Mouse (Mus musculus): ENCODE measurements at regions not wholly inside any gene's neighbourhood (a gene's known extent, or its start where the extent isn't known, plus 50 kb on each side); places are given as distances from the start of the nearest gene placed in this dataset.

GRCm38 (mm10) chr4:153603056-153603840 lies 120.6 kb upstream of the Ajap1 start:
- Histone ChIP-seq H3K9ac (ENCODE audit: low read depth, low read length) (no peak overlapping the region), H3K27me3 (replicated peaks; ENCODE audit: control insufficient read depth, insufficient read depth, low read length) (no peaks in the 10 kb centered on the region), H3K4me1 (ENCODE audit: control insufficient read depth, insufficient read depth, low read length) (no peaks in the 10 kb centered on the region), H3K4me2 (ENCODE audit: low read depth, low read length) (no peak overlapping the region), H3K27ac (replicated peaks; ENCODE audit: low read depth, low read length) (no peak overlapping the region), H3K36me3 (ENCODE audit: control insufficient read depth, insufficient read depth, low read length) (no peaks in the 10 kb centered on the region), H3K9me3 (ENCODE audit: control insufficient read depth, low read length) (no peaks in the 10 kb centered on the region), H3K4me3 (ENCODE audit: low read depth, low read length) (no peak overlapping the region)
- DNase-seq (ENCODE audit: low spot score) (peak; percentile 11), ATAC-seq (ENCODE audit: low read depth) (peak; percentile 50; the same call in 1 of the 2 replicates)
- WGBS: 79% methylated on average over 11 of the region's 11 CpGs

- 83% methylated on average over 7 of the region's 7 CpGs for WGBS
- H3K9me3 ChIP-seq (ENCODE audit: control insufficient read depth, low read length): no peaks in the 10 kb centered on the region
- ATAC-seq (ENCODE audit: low read depth): no peak
These were observed 121.3 kb upstream of the Ajap1 start for GRCm38 (mm10) chr4:153603936-153604335.

GRCm38 (mm10) chr4:153604695-153605485 lies 122.3 kb upstream of the Ajap1 start:
- no peak overlapping the region for H3K4me3 ChIP-seq (ENCODE audit: low read depth, low read length)
- ATAC-seq (ENCODE audit: low read depth) (0 out of 2 replicates have a peak, but pooled peaks have one; percentile 26), DNase-seq (ENCODE audit: low spot score) (no peak)
- H3K27ac ChIP-seq (replicated peaks; ENCODE audit: low read depth, low read length): no peak overlapping the region
- WGBS: 89% methylated on average over 16 of the region's 16 CpGs
- H3K4me1 ChIP-seq (ENCODE audit: control insufficient read depth, insufficient read depth, low read length): no peaks in the 10 kb centered on the region
- no peaks in the 10 kb centered on the region for H3K9me3 ChIP-seq (ENCODE audit: control insufficient read depth, low read length)
- no peaks in the 10 kb centered on the region for H3K36me3 ChIP-seq (ENCODE audit: control insufficient read depth, insufficient read depth, low read length)
- no peaks in the 10 kb centered on the region for H3K27me3 ChIP-seq (replicated peaks; ENCODE audit: control insufficient read depth, insufficient read depth, low read length)
- H3K4me2 ChIP-seq (ENCODE audit: low read depth, low read length): no peak overlapping the region
- no peak overlapping the region for H3K9ac ChIP-seq (ENCODE audit: low read depth, low read length)

More at GRCm38 (mm10) chr4:153603936-153604335, 121.3 kb upstream of the Ajap1 start:
- Histone ChIP-seq H3K27ac (replicated peaks; ENCODE audit: low read depth, low read length) (no peak overlapping the region), H3K9ac (ENCODE audit: low read depth, low read length) (no peak overlapping the region), H3K36me3 (ENCODE audit: control insufficient read depth, insufficient read depth, low read length) (no peaks in the 10 kb centered on the region), H3K4me3 (ENCODE audit: low read depth, low read length) (no peak overlapping the region), H3K4me1 (ENCODE audit: control insufficient read depth, insufficient read depth, low read length) (no peaks in the 10 kb centered on the region), H3K4me2 (ENCODE audit: low read depth, low read length) (no peak overlapping the region), H3K27me3 (replicated peaks; ENCODE audit: control insufficient read depth, insufficient read depth, low read length) (no peaks in the 10 kb centered on the region)
- DNase-seq (ENCODE audit: low spot score): peak; percentile 7

DNA sequence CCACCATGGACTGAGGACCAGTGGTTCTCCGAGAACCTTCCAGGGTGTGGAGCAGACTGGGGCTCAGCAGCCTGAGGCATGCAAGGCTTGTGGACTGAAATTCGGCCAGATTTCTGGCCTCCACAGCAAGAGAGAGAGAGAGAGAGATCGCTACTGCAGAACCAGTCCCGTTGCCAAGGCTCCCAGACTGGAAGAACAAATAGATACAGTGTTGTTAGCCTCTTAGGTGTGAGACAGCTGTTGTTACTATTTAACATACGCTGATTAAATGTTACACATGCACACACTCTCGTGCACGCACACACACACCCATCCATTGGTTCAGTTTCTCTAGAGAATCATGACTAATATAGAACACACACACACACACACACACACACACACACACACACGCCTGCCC lies 133.4 kb upstream of the Ajap1 start:
- ATAC-seq (ENCODE audit: low read depth) (no peak), DNase-seq (ENCODE audit: low spot score) (no peak)
- H3K27ac ChIP-seq (replicated peaks; ENCODE audit: low read depth, low read length): no peak overlapping the region
- H3K27me3 ChIP-seq (replicated peaks; ENCODE audit: control insufficient read depth, insufficient read depth, low read length): no peaks in the 10 kb centered on the region
- no peaks in the 10 kb centered on the region for H3K9me3 ChIP-seq (ENCODE audit: control insufficient read depth, low read length)
- 84% methylated on average over 8 of the region's 8 CpGs for WGBS
- no peaks in the 10 kb centered on the region for H3K4me1 ChIP-seq (ENCODE audit: control insufficient read depth, insufficient read depth, low read length)
- no peaks in the 10 kb centered on the region for H3K36me3 ChIP-seq (ENCODE audit: control insufficient read depth, insufficient read depth, low read length)
- H3K4me3 ChIP-seq (ENCODE audit: low read depth, low read length): no peak overlapping the region
- no peak overlapping the region for H3K9ac ChIP-seq (ENCODE audit: low read depth, low read length)
- H3K4me2 ChIP-seq (ENCODE audit: low read depth, low read length): no peak overlapping the region

GRCm38 (mm10) chr4:153616938-153617337 lies 134.3 kb upstream of the Ajap1 start:
- H3K9me3 ChIP-seq (ENCODE audit: control insufficient read depth, low read length): no peaks in the 10 kb centered on the region
- ATAC-seq (ENCODE audit: low read depth): no peak
- no peaks in the 10 kb centered on the region for H3K36me3 ChIP-seq (ENCODE audit: control insufficient read depth, insufficient read depth, low read length)
- H3K4me2 ChIP-seq (ENCODE audit: low read depth, low read length): no peak overlapping the region
- H3K27me3 ChIP-seq (replicated peaks; ENCODE audit: control insufficient read depth, insufficient read depth, low read length): no peaks in the 10 kb centered on the region
- no peak overlapping the region for H3K9ac ChIP-seq (ENCODE audit: low read depth, low read length)
- no peak overlapping the region for H3K4me3 ChIP-seq (ENCODE audit: low read depth, low read length)
- 78% methylated on average over 6 of the region's 6 CpGs for WGBS
- no peaks in the 10 kb centered on the region for H3K4me1 ChIP-seq (ENCODE audit: control insufficient read depth, insufficient read depth, low read length)
- no peak overlapping the region for H3K27ac ChIP-seq (replicated peaks; ENCODE audit: low read depth, low read length)
- no peak for DNase-seq (ENCODE audit: low spot score)

DNA sequence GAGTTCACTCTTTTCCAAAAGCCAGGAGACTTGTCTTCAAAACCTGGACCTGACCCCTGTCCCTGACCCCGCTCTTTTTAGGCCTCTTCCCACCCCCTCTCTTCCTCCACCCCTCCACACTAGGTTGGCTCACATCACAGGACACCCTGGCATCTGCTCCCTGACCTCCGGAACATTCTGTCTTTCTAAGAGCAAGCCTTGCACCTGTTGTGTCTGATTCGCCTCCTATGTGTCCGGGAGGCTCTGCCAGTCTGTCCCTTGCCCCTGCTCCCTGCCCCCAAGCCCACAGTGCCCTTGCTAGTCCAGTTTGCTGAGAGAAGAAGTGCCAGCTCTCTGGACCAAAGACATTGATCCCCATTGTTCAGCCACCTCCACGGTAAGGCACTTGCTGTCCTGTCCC lies 138.3 kb upstream of the Ajap1 start:
- H3K27ac ChIP-seq (replicated peaks; ENCODE audit: low read depth, low read length): no peak overlapping the region
- 77% methylated on average over 5 of the region's 5 CpGs for WGBS
- no peak for ATAC-seq (ENCODE audit: low read depth)

GRCm38 (mm10) chr4:153631161-153631560 lies 148.6 kb upstream of the Ajap1 start:
- 70% methylated on average over 7 of the region's 7 CpGs for WGBS
- H3K27me3 ChIP-seq (replicated peaks; ENCODE audit: control insufficient read depth, insufficient read depth, low read length): no peaks in the 10 kb centered on the region
- no peak overlapping the region for H3K9ac ChIP-seq (ENCODE audit: low read depth, low read length)
- no peaks in the 10 kb centered on the region for H3K4me1 ChIP-seq (ENCODE audit: control insufficient read depth, insufficient read depth, low read length)
- H3K27ac ChIP-seq (replicated peaks; ENCODE audit: low read depth, low read length): no peak overlapping the region
- H3K4me3 ChIP-seq (ENCODE audit: low read depth, low read length): no peak overlapping the region
- no peaks in the 10 kb centered on the region for H3K9me3 ChIP-seq (ENCODE audit: control insufficient read depth, low read length)
- no peak overlapping the region for H3K4me2 ChIP-seq (ENCODE audit: low read depth, low read length)
- DNase-seq (ENCODE audit: low spot score): no peak
- H3K36me3 ChIP-seq (ENCODE audit: control insufficient read depth, insufficient read depth, low read length): no peaks in the 10 kb centered on the region
- no peak for ATAC-seq (ENCODE audit: low read depth)

More for the DNA sequence above, 138.3 kb upstream of the Ajap1 start:
- no peaks in the 10 kb centered on the region for H3K36me3 ChIP-seq (ENCODE audit: control insufficient read depth, insufficient read depth, low read length)
- no peak overlapping the region for H3K4me2 ChIP-seq (ENCODE audit: low read depth, low read length)
- no peaks in the 10 kb centered on the region for H3K27me3 ChIP-seq (replicated peaks; ENCODE audit: control insufficient read depth, insufficient read depth, low read length)
- no peaks in the 10 kb centered on the region for H3K9me3 ChIP-seq (ENCODE audit: control insufficient read depth, low read length)
- DNase-seq (ENCODE audit: low spot score): no peak
- H3K4me3 ChIP-seq (ENCODE audit: low read depth, low read length): no peak overlapping the region
- H3K4me1 ChIP-seq (ENCODE audit: control insufficient read depth, insufficient read depth, low read length): no peaks in the 10 kb centered on the region
- H3K9ac ChIP-seq (ENCODE audit: low read depth, low read length): no peak overlapping the region

DNA sequence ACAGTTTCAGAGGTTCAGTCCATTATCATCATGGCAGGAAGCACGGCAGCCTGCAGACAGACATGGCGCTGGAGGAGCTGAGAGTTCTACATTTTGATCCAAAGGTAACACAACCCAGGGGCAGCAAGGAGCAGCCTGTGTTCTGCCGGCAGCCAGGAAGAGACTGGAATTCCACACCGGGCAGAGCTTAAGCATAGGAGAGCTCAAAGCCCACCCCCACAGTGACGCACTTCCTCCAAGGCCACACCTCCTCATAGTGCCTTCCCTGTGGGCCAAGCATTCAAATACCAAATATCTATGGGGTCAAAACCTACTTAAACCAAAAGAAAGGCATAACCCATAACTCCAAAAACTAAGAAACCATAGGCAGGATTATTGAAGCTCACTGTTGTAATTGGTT lies 149.4 kb upstream of the Ajap1 start:
- no peaks in the 10 kb centered on the region for H3K4me1 ChIP-seq (ENCODE audit: control insufficient read depth, insufficient read depth, low read length)
- no peak overlapping the region for H3K27ac ChIP-seq (replicated peaks; ENCODE audit: low read depth, low read length)
- DNase-seq (ENCODE audit: low spot score) (no peak), ATAC-seq (ENCODE audit: low read depth) (no peak)
- H3K9ac ChIP-seq (ENCODE audit: low read depth, low read length): no peak overlapping the region
- no peaks in the 10 kb centered on the region for H3K36me3 ChIP-seq (ENCODE audit: control insufficient read depth, insufficient read depth, low read length)
- H3K27me3 ChIP-seq (replicated peaks; ENCODE audit: control insufficient read depth, insufficient read depth, low read length): no peaks in the 10 kb centered on the region
- no peaks in the 10 kb centered on the region for H3K9me3 ChIP-seq (ENCODE audit: control insufficient read depth, low read length)
- WGBS: 96% methylated on average over 5 of the region's 5 CpGs
- no peak overlapping the region for H3K4me2 ChIP-seq (ENCODE audit: low read depth, low read length)
- H3K4me3 ChIP-seq (ENCODE audit: low read depth, low read length): no peak overlapping the region

All from embryonic facial prominence, embryonic 14.5 days (tissue).